Mouse (Mus musculus): ENCODE data around the gene Rps3. TPM values are rescaled to one million over a fixed set of nuclear protein-coding genes. Genes with fewer than 3 reads are reported as not detected.

The Rps3 gene
- polyA plus RNA-seq, 1 experiment from 2014 or later, result 969 TPM

DNA sequence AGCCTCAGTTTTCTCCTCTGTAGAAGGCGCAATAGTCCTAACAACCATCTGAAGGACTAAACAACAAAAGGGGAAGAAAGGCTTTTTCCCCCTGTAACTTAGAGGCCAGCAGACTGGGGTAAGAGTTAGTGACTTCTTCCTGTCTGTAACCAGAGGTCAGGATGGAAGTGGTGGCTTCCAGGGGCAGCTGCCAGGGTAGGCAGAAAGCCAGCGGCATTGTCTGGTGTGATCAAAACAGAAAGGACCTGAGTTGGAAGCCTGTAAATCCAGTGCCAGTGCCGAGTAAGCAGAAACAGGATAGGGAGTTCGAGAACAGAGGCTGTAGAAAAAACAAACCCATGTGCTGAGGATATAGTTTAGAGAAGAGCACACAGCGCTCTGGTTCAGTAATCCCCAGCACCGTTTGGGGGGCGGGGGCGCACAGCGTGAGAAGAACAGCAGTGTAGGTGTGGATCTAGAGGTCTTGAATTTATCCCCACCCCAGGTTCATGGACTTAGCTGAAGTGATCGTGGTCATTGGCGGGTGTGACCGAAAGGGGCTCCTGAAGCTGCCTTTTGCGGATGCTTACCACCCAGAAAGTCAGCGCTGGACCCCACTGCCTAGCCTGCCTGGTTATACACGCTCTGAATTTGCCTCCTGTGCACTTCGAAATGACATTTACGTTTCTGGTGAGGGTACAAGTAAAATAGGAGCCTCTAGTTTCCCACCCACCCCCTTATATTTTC lies 13.7 kb downstream of the Rps3 start:
- Histone ChIP-seq H3K4me2 (no peak overlapping the region), H3K4me1 (ENCODE audit: insufficient read depth) (peaks cover 20% of the 10 kb centered on the region), H3K36me3 (ENCODE audit: insufficient read depth) (peaks cover 26% of the 10 kb centered on the region), H3K27ac (ENCODE audit: low read depth) (peak overlapping the region; percentile 58; the same call in 1 of the 2 replicates), H3K4me3 (ENCODE audit: low read depth, low read length) (no peak overlapping the region), H3K9me3 (ENCODE audit: low read depth, low read length) (no peaks in the 10 kb centered on the region), H3K9ac (no peak overlapping the region), H3K27me3 (ENCODE audit: insufficient read depth, low read length) (no peaks in the 10 kb centered on the region)
- ATAC-seq (ENCODE audit: insufficient read depth), result no peak
- peak; percentile 59 for DNase-seq
- WGBS, result 73% methylated on average over 17 of the region's 17 CpGs
- TF ChIP-seq CTCF (IDR thresholded peaks at IDR 0.05; ENCODE audit: low read depth), result no peak

DNA sequence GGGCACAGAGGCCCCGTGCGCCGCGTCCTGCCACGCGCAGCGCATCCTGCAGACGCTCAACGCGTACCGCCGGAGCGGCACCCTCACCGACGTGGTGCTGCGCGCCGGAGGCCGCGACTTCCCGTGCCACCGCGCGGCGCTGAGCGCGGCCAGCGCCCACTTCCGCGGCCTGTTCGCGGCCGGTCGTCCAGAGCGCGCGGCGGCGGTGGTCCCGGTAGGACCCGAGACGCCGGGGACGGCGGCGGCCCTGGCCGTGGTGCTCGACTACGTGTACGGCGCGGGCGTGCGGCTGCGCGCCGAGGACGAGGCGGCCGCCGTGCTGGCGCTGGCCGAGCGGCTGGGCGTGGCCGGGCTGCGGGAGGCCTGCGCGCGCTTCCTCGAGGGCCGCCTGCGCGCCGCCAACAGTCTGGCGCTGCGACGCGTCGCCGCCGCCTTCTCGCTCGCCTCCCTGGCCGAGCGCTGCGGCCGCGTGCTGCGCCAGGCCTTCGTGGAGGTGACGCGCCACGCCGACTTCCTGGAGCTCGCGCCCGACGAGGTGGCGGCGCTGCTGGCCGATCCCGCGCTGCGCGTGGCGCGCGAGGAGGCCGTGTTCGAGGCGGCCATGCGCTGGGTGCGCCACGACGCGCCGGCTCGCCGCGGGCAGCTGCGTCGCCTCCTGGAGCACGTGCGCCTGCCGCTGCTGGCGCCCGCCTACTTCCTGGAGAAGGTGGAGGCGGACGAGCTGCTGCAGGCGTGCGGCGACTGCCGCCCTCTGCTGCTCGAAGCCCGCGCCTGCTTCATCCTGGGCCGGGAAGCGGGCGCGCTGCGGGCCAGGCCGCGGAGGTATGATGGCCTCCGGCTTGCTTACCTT lies 15.0 kb downstream of the Rps3 start:
- H3K27ac ChIP-seq (ENCODE audit: low read depth), result peak overlapping the region; percentile 95
- no peaks in the 10 kb centered on the region for H3K27me3 ChIP-seq (ENCODE audit: insufficient read depth, low read length)
- H3K4me2 ChIP-seq, result peak overlapping the region; percentile 79
- no peaks in the 10 kb centered on the region for H3K9me3 ChIP-seq (ENCODE audit: low read depth, low read length)
- peak; percentile 78 for ATAC-seq (ENCODE audit: insufficient read depth)
- H3K4me3 ChIP-seq (ENCODE audit: low read depth, low read length), result peak overlapping the region; percentile 53
- WGBS, result under 1% methylated on average over 127 of the region's 145 CpGs
- H3K4me1 ChIP-seq (ENCODE audit: insufficient read depth), result peaks cover 15% of the 10 kb centered on the region
- peak overlapping the region; percentile 76 for H3K9ac ChIP-seq
- H3K36me3 ChIP-seq (ENCODE audit: insufficient read depth), result peaks cover 13% of the 10 kb centered on the region
- peak; percentile 92 for DNase-seq
- TF ChIP-seq CTCF (IDR thresholded peaks at IDR 0.05; ENCODE audit: low read depth), result peak; percentile 52

DNA sequence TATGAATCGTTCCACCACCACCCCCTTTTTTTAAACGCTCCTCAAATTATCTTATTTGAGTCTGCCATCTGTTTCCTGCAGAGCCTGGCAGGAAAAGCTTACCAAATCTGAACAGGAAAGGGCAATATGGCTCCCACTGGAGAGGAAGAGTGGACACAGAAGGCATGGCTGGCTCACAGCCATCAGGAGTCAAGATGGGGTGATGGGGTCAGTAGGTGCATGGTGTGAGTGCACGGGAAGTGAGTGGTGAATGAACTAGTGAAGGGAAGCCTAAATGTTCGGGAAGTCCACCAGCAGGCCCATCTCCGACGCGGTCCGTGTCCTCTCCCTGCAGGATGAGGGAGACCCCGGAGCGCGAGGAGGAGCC lies 15.6 kb downstream of the Rps3 start:
- peak overlapping the region; percentile 79 for H3K4me2 ChIP-seq
- no peaks in the 10 kb centered on the region for H3K9me3 ChIP-seq (ENCODE audit: low read depth, low read length)
- TF ChIP-seq CTCF (IDR thresholded peaks at IDR 0.05; ENCODE audit: low read depth), result no peak
- peak; percentile 76 for DNase-seq
- peak overlapping the region; percentile 76 for H3K9ac ChIP-seq
- peaks cover 15% of the 10 kb centered on the region for H3K4me1 ChIP-seq (ENCODE audit: insufficient read depth)
- ATAC-seq (ENCODE audit: insufficient read depth), result no peak; the same call in 1 of the 2 replicates
- H3K36me3 ChIP-seq (ENCODE audit: insufficient read depth), result peaks cover 7% of the 10 kb centered on the region
- H3K27ac ChIP-seq (ENCODE audit: low read depth), result peak overlapping the region; percentile 95
- WGBS, result 10% methylated on average over 11 of the region's 11 CpGs
- peak overlapping the region; percentile 53 for H3K4me3 ChIP-seq (ENCODE audit: low read depth, low read length)
- H3K27me3 ChIP-seq (ENCODE audit: insufficient read depth, low read length), result no peaks in the 10 kb centered on the region

DNA sequence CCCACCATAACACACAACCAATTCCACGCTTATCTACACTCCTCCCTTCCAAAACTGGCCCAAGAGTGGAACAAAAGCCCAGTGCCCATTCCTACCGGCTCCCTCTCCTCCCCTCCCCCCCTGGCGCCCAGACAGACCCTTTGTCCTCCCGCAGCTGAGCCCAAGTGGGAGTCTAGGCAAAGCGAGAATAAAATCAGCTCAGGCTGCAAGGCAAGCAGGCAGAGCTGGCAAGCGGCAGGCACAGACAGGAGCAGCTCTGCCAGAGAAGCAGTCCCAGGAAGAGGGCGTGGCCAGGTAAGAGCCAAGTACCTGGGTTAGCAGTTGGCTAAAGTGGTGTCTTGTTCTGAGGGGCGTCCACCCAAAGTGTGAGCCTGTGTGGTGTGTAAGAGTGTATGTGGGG lies 17.7 kb downstream of the Rps3 start, which contains the start of gene Klhl35:
Klhl35 (plus strand) TSS at position 194 of the 400 bp plus-strand sequence.
- no peak within 1 kb of the TSS for H3K4me3 ChIP-seq (ENCODE audit: low read depth, low read length)
- 0 out of 2 replicates have a peak, but pooled peaks cover under 1% of the 10 kb centered on the region for H3K36me3 ChIP-seq (ENCODE audit: insufficient read depth)
- TF ChIP-seq CTCF (IDR thresholded peaks at IDR 0.05; ENCODE audit: low read depth), result no peak
- peak; percentile 67 for DNase-seq
- no peaks in the 10 kb centered on the region for H3K9me3 ChIP-seq (ENCODE audit: low read depth, low read length)
- H3K27ac ChIP-seq (ENCODE audit: low read depth), result peak within 1 kb of the TSS; percentile 40
- peaks cover 15% of the 10 kb centered on the region for H3K4me1 ChIP-seq (ENCODE audit: insufficient read depth)
- no peaks in the 10 kb centered on the region for H3K27me3 ChIP-seq (ENCODE audit: insufficient read depth, low read length)
- WGBS, result 16% methylated on average over 8 of the region's 8 CpGs
- H3K4me2 ChIP-seq, result peak within 1 kb of the TSS; percentile 27
- no peak for ATAC-seq (ENCODE audit: insufficient read depth)
- no peak within 1 kb of the TSS; the same call in 1 of the 2 replicates for H3K9ac ChIP-seq

DNA sequence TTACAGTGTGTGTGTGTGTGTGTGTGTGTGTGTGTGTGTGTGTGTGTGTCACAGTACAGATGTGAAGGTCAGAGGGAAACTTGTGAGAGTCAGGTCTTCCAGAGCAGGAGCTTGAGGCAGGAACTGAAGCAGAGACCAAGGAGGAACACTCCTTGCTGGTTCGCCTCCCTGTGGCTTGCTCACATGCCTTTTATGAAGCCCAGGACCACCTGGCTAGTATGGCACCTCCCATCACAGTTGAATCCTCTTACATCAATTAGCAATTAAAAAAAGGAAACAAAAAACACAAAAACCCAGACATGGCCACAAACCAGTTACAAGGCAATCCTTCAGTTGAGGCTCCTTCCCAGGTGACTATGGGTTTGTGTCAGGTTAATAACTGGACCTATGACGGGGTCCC lies 20.4 kb downstream of the Rps3 start:
- H3K9ac ChIP-seq, result no peak overlapping the region
- 70% methylated on average over 2 of the region's 2 CpGs for WGBS
- no peaks in the 10 kb centered on the region for H3K9me3 ChIP-seq (ENCODE audit: low read depth, low read length)
- no peak overlapping the region for H3K4me2 ChIP-seq
- no peaks in the 10 kb centered on the region for H3K27me3 ChIP-seq (ENCODE audit: insufficient read depth, low read length)
- no peak overlapping the region for H3K27ac ChIP-seq (ENCODE audit: low read depth)
- peaks cover 11% of the 10 kb centered on the region for H3K4me1 ChIP-seq (ENCODE audit: insufficient read depth)
- TF ChIP-seq CTCF (IDR thresholded peaks at IDR 0.05; ENCODE audit: low read depth), result no peak
- peaks cover 7% of the 10 kb centered on the region; the same call in 1 of the 2 replicates for H3K36me3 ChIP-seq (ENCODE audit: insufficient read depth)
- DNase-seq (no peak), ATAC-seq (ENCODE audit: insufficient read depth) (no peak)
- no peak overlapping the region for H3K4me3 ChIP-seq (ENCODE audit: low read depth, low read length)

DNA sequence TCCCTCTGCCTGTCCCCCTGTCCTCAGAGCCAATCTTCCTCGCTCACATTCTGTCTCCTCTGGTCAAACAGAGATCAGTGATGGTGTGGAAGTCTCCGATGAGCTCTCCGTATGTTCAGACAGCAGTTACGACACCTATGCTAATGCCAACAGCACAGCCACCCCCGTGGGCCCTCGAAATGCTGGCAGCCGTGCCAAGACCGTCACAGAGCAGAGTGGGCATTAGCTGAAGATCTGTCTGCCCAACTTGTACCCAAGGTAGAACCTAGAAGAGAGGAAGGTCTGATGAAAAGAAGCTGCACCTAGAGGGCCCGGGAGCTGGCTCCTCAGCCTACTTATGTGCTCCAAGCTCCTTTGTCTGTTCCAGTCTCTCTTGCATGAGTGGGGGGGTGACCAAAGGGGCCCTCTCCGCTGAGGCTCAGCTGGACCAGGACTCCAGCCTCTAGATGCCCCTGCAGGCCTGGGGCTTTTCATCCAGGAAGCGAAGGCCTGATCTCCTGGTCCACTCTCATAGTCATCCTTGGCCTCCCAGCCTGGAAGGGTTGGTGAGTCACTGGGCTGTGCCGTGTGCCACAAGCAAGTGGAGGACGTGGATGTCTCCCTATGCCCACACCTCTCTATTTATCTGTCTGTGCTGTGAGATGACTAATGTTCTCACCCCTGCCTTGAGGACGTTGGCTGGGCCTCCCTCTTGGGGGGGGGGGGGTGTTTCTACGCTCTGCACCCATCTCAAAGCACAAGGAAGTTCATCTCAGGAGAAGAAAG lies 23.5 kb downstream of the Rps3 start:
- H3K27me3 ChIP-seq (ENCODE audit: insufficient read depth, low read length), result no peaks in the 10 kb centered on the region
- WGBS, result 83% methylated on average over 15 of the region's 15 CpGs
- H3K4me2 ChIP-seq, result no peak overlapping the region
- no peaks in the 10 kb centered on the region for H3K9me3 ChIP-seq (ENCODE audit: low read depth, low read length)
- TF ChIP-seq CTCF (IDR thresholded peaks at IDR 0.05; ENCODE audit: low read depth), result no peak
- DNase-seq (no peak), ATAC-seq (ENCODE audit: insufficient read depth) (no peak)
- peaks cover 7% of the 10 kb centered on the region; the same call in 1 of the 2 replicates for H3K36me3 ChIP-seq (ENCODE audit: insufficient read depth)
- H3K27ac ChIP-seq (ENCODE audit: low read depth), result no peak overlapping the region
- no peak overlapping the region for H3K4me3 ChIP-seq (ENCODE audit: low read depth, low read length)
- H3K4me1 ChIP-seq (ENCODE audit: insufficient read depth), result no peaks in the 10 kb centered on the region
- H3K9ac ChIP-seq, result no peak overlapping the region
